Mouse (Mus musculus) layer of hippocampus, postnatal 25 days (tissue): Measurements from ENCODE around the gene Hipk3. TPM values are rescaled to one million over a fixed set of nuclear protein-coding genes. Genes with fewer than 3 reads are reported as not detected.

Experiments used
- DNase-seq, 2 experiments: peaks; one replicate each; pipeline ENCODE4 v3.0.0; 2022; ENCODE audit warnings: mixed read lengths in 2 of 2, low spot score in 1 of 2; ENCODE audit errors: extremely low spot score in 1 of 2
- total RNA-seq, 2 experiments: library from RNA; stranded (reverse); gene quantifications; 2 replicates each; pipeline ENCODE4 v1.2.3; 2021

Hipk3 gene
- total RNA-seq, 2 experiments from 2014 or later: 58.8 to 60.0 TPM

DNA sequence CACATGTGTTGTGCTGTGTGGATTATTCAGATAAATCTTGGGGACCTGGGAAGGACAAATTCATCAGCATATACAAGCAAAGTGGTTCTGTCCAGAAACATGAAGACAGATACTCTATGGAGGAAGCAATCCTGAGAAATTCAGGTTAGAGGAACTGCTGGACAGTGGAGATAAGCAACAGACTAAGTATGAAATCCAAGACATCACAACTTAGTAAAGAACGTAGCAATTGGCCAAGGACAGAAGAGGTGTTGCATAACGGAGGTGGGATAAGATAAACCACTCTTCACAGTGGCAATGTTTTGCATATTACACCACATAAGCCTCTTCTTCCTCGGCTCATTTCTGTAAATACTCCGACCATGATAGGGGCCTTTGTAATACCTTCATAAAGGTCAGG, 73.4 kb downstream of the Hipk3 start:
- no peak for DNase-seq

DNA sequence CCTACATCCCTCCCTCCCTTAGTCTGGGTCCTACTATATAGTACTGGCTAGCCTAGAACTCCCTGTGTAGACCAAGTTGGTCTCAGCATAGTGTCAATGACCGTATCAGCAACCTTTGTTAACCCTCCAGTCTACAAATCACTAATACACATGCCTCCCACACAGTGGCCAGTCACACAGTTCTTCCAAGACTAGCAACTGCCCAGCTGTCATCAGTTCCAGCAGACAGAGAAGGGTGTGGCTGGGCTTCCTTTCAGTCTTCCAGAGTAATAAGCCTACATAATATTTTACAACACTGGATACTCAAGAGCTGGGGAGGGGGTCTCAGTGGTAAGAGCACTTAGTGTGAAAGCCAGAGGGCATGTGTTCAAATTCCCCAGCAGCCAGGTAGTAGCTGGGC, 74.2 kb downstream of the Hipk3 start:
- DNase-seq: no peak

DNA sequence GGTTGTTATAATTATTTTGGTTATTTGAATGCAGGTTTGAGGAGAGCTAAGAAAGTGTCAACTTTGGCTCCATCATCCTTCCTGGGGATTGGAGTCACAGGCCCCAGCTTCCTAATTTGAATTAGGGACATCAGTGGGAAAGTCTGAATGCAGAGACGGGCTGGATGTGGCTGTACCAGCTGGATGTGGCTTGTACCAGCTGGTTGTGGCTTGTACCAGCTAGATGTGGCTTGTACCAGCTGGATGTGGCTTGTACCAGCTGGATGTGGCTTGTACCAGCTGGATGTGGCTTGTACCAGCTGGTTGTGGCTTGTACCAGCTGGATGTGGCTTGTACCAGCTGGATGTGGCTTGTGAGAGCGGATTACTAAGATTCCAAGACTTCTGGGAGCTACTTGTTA, 74.8 kb downstream of the Hipk3 start:
- DNase-seq: no peak

DNA sequence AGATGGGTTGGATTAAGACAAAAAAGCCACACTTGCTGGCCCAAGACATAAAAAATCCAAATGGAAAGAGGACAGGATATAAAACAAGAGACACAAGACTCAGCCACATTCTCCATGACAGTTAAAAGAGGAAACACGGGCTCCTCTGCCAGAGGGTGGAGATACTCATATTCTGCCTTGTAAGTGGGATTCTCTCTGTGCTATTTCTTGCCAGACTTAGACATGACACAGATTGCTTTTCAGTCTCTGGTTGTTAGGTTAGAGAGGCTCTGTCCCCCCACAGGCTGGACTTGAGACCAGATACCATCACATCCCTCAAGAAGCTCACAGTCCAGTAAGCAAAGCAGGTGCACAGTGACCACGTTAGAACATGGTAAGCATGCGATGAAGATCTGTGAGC, 81.2 kb downstream of the Hipk3 start:
- no peak for DNase-seq

DNA sequence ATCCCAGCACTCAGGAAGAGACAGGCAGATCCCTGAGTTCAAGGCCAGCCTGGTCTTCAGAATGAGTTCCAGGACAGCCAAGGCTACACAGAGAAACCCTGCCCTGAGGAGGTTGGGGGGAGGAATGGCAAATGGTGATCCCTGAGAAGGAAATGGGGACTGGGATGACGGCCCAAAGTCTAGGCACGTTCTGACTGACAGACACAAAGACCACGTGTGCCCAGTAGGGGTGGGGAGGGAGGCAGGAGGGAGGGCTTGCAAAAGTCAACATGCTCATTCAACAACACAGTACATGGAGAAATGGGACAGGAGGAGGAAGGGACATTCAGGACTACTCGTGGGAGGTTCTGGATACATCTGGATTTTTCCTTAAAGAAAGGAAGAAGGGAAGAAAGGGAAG, 81.8 kb downstream of the Hipk3 start:
- DNase-seq: no peak

DNA sequence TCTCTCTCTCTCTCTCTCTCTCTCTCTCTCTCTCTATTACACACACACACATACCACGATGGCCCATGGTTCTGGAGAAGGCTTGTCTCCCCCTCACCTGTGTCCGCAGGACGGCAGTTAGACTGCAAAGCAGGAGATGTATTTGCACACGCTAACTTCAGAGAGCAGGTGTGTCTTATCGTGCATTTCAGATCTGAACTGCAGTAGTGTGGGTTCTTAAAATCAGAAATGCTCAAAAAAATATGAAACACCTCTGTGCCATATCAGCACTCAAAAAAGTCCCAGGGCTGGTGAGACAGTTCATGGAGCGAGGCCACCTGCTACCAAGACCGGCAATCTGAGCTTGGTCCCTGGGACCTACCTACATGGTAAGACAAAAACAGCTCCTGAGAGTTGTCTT, 82.4 kb downstream of the Hipk3 start:
- no peak for DNase-seq

DNA sequence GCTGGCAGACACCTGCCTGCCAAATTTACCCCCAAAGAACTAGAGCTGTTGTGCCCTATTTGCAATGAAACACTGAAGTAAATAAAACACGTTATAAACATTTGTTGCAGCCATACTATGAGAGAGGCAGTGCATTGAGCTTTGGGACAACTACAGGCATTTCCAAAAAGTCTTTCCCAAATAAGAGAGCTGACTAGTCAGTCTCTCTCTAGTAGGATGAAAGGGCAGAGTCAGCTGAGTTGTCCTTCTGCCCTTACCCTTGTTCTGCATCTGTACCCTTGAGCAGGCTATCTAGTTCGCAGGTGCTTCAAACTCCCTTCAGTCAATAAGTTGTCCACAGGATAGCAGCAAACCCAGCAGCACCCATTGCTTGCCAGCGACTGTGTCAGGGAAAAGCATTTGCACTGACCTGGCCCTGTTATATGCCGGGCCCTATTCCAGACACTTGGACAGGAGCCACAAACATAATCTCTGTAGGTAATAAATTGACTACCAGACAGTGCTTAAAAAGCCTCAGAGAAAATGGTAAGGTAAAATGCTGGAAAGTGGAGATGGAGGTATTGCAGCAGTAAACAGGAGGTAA, 83.2 kb downstream of the Hipk3 start, which contains the start of gene D430041D05Rik:
Gene D430041D05Rik, minus strand, starts transcription at position 51 of the 583 bp plus-strand sequence.
- DNase-seq: no peak

DNA sequence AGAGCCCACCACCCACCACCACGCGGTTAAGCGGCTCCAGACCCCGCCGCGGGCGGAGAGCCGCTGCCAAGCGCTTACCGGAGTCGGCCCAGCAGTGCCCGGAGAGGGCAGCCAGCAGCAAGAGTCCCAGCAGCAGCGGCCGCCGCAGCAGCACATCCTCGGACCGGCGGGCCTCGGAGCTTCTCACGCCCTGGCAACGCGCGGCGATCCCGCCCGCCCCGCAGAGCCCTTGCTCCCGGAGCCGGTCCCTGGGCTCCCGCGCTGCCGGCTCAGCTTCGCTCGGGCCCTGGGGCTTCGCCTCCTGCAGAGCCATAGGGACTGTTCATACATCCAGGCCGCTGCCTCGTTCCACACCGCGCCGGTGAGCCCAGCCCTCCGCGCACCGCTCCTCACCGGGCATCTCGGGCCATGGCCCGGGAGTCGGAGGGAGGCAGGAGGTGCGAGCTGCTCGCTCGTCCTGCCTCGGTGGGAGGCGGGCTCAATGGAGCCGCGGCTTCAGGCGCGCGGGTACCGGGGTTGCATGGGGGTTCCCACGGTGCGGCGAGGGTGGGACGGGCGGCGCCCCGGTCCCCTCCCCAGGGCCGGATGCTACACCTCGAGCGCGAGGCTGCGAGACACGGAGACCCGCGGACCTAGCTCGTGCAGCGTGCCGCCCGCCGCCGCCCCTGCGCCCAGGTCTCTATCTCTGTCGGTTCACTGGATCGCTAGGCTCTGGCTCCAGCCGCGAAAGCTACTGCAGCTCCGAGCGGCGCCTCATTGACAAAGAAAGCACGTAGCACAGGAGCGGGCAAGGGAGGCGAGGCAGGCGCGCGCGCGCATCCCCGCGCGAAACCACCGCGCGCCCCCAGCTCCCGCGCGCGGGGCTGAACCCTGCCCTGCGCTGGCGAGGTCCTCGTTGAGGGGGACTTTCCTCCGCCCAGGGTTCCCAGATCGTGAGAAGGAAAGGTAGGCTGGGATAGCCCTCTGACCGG, 84.1 kb downstream of the Hipk3 start:
- DNase-seq: peak; percentile 60 to 65

DNA sequence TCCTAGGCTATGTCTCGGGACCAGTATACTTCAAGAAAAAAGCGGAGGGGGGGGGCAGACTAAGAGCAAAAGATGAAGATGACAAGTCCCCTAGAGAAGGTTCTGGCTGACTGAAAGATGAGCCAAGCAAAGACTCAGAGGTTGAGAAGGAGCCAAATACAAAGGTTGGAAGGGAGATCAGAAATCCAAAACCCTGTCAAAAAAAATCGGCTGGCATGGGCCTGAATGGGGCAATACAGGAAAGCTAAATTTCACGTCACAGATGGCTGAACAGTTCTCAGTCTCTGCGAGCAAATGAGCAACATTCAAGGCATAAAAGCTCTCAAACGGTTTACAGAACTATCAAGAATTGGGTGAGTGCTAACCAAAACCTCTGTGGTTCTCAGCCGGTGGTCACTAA, 85.9 kb downstream of the Hipk3 start:
- no peak for DNase-seq

DNA sequence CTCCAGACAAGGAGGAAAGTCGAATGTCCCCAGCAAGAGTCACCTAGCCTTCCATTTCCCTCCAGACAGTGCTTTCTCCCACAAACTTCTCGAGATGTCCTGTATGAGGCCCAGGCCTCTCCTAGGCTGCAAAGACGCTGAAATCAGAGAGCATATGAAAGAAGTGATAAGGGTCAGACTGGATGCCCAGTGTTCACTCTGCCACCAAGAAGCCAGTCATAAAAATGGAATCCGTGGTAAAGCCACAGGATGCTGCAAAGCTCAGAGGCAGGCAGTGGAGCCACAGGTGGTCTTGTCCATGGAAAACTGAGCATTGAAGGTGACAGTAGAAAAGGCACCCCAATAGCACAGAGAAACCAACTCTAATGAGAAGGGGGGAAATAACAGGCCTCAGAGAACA, 86.3 kb downstream of the Hipk3 start:
- DNase-seq: no peak

DNA sequence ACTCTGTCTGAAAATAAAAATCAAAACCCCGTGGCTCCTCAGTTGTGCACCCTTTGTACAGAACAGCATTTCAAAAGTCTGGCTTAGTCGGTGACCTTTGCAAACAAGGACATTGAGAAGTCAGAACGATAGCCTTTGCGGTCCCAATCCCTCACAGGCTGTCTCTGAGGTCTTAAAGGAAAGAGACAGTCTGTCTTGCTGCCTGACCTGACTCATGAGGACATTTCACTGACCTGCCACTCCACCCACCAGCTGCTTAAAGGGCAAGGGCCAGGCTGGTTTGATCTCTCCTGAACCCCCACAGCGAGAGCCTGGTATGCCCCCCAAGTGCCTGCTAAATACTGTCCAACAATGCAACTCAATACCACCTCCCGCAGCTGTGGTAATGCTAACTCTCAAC, 90.2 kb downstream of the Hipk3 start:
- no peak for DNase-seq

DNA sequence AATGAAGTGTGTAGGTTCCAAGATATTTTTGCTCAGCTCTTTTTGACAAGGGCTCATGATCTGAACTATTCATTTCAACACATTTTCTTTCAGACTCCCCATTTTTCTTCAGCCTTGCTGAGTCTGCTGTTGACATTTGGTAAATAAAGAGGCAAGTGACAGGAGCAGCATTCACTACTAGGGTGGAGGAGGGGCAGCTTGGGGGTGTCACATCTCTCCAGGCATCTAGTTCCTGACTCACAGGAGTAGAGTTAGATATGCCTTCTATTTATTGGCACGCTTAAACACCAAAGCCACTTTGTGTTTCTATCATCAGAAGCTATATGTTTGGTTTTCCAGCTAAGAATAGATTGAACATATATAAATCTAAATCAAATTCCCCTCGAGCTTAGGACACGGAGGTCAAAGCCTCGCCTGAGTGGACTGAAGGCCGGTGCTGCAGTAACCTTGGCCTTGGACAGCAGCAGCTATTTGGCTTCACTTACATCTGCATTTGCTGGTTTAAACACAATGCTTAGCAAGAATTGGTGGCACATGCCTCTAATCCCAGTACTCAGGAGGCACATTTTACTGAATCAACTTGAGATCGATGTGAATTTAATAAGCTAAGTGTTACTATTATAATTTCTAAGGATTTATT, 95.5 kb downstream of the Hipk3 start:
- no peak for DNase-seq

DNA sequence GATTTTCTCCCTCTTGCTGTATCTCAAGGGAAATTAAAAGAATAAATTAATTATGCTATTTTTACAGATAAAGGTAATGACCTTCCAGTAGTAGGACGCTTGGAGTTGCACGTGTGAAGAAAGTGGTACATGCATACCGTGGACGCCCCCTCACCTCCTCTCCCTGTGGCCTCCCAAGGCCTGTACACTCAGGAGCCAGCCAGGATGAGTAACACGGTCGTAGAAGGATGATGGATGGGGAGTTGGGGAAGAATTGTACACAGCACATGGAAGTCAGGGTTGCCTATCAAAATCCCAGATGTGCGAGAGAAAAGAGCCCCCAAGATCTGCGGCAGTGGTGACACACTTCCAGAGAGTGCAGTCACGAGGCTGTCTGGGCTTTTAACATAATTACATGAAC, 98.3 kb downstream of the Hipk3 start:
- DNase-seq: no peak

DNA sequence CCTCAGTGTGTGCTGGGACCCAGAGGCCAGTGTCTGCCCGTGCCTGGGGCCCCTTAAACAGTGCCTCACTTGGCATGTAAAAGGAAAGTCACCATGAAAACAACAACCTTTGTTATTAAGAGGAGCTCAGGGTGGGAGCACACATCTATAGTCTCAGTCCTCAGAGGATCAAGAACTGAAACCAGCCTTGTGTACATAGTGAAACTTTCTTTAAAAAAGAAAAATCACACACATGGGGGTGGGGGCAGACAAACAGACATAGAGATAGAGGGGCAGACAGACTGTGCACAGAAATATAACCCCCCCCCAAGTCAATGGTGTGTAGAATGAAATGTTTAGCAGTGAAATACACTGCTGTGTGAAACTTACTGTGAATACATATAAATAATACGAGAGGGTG, 99.5 kb downstream of the Hipk3 start:
- no peak for DNase-seq

DNA sequence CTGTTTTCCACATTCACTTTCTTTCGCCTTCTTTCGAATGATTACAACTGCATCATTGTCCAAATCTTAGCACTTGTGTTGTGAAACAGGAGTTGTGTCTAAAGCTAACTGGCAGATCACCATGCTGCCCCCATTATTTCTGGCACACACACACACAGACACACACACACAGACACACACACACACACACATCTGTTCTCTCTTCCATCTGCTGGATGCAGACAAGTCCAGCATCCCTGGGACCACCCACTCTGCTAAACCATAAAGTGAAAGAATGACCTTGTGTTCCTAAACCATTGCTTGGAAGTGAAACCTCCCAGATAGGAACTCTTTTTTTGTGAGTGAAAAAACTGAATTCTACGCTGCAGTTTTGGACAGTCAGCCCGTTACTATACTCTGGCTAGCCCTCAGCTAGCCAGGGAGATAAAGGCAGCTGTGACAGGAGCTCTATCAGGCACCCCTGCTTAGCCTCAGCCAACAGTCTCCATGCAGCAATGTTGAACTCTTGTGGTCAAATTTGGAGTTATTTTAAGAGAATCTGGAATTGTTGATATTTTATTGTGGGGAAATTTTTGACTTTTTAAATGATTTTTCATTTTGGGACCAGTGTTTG, 101.4 kb downstream of the Hipk3 start:
- DNase-seq: no peak

DNA sequence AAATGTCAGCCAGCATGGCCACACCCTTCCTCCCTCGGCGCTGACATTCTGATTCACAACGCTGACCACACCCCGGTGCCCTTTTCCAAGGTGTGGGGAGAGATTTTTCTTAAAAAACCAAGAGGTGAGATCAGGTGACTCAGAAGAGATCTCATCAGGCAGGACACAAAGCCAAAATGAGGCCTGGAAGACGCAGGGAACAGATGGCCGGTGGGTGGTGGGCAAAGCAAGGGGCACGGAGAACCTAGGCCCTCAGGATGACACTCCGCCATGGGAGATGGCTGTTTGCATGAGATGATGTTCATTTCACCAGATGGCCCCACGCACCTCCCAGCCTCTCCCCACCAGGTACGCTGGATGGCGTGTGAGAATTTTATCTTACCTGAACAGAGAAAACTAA, 105.0 kb downstream of the Hipk3 start:
- no peak for DNase-seq

DNA sequence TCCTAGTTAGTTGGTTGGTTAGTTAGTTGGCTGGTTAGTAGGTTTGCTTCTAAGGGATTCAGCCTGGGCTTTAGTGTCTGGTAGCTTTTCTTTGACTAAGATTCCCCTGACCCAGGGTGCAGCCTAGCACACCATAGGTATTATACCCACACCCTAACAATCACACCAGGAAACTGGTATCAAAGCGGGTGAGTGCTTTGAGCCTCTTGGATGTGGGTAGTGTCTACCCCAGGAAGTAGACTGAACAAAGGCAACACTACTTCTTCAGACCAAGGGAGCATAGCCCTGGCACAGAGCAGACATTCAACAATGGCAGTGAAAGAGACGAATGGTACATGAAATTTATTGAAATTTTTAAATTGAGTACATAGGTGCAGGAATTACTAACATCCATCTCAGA, 108.3 kb downstream of the Hipk3 start:
- DNase-seq: no peak

DNA sequence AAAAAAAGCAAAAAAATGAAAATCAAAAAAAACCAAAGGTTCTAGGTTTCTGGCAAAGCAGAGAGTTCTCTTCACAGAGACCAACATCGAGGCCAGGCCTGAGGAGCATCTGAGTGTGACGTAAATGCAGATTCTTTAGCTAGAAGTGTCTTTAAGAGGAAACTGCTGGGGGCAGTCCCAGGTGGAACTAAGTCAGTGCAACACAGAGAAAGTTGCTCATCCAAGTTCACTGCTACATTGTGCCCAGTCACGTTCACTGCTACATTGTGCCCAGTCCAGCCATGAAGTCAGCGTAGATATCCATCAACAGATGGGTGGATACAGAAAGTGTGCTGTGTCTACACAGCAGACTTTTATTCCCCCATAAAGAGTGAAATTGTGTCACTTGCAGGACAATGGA, 110.7 kb downstream of the Hipk3 start:
- no peak for DNase-seq

DNA sequence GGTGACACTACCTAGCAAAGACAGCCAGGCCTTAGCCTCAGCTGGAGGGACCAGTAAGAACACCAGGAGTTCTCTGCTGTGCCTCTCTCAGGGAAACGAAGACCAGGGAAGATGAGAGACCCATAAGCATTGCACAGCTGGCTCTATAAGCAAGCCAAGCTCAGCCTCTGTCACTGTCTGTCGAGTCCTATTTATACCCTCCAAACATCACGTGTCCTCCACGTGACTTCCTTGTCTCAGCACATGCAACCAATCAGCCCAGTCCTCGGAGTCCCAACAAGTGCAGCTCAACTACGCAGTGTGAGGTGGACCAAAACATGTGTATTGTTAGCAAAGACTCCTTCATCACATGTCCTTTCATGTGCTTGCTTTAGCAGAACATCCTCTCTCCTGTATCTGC, 111.4 kb downstream of the Hipk3 start:
- no peak for DNase-seq

DNA sequence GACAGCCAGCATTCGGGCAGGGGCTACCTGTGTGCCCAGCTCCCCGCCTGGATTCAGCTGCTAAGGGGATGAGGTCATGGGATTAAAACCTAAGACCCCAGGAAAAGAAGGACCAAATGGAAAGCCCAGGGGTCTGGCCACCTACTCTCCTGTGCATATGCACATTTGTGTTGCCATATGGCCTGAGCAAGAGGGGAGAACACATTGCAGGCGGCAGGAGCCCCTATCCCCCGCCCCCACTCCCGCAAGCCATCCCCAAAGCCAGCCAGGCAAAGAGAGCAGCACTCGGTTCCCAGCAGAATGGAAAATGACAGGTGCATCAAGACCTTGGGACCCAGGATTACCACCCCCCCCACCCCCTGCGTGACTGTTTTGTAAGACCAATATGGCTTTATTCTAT, 114.9 kb downstream of the Hipk3 start:
- no peak for DNase-seq

DNA sequence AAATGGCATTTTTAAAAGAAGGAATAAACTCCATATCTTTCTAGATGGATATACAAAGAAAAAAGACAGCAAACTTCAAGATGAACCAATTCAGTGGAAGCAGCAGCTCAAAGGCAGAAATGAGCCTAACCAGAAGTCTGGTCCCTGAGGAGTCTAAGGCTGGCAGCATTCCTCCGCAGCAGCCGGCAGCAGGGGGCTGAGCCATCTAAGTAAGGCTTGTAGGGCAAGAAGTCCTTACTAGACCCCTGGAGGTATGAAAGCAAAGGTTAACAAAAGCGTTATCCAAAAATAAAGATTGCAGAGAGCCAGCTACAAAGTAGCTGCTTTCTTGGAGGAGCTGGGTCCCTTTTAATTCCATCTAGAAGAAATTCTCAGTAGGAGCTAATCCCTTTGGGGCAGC, 115.5 kb downstream of the Hipk3 start:
- no peak for DNase-seq
